Mouse (Mus musculus): ENCODE data around the gene Cacna2d2. TPM values are rescaled to one million over a fixed set of nuclear protein-coding genes. Genes with fewer than 3 reads are reported as not detected.

Cacna2d2 gene
- polyA plus RNA-seq, 1 experiment = not detected

- Histone ChIP-seq H3K27me3 (replicated peaks) (peaks cover 90% of the 10 kb centered on the region), H3K36me3 (replicated peaks; ENCODE audit: low read length) (no peaks in the 10 kb centered on the region), H3K4me3 (replicated peaks) (no peak overlapping the region), H3K9me3 (no peaks in the 10 kb centered on the region), H3K4me1 (peaks cover 8% of the 10 kb centered on the region; the same call in 1 of the 2 replicates)
- TF ChIP-seq GATA1 (IDR thresholded peaks at IDR 0.05; ENCODE audit: borderline replicate concordance, low read length) (no peak), FLI1 (IDR thresholded peaks at IDR 0.05; ENCODE audit: low read length) (no peak)
Observed at GRCm38 (mm10) chr9:107398968-107399367, 444 bp upstream of the Cacna2d2 start.

GRCm38 (mm10) chr9:107400060-107400511, 674 bp downstream of the Cacna2d2 start:
- H3K9me3 ChIP-seq = no peaks in the 10 kb centered on the region
- H3K27me3 ChIP-seq (replicated peaks) = peaks cover 90% of the 10 kb centered on the region
- H3K4me3 ChIP-seq (replicated peaks) = peak overlapping the region; percentile 18
- TF ChIP-seq GATA1 (IDR thresholded peaks at IDR 0.05; ENCODE audit: borderline replicate concordance, low read length) (no peak), FLI1 (IDR thresholded peaks at IDR 0.05; ENCODE audit: low read length) (no peak)
- H3K36me3 ChIP-seq (replicated peaks; ENCODE audit: low read length) = no peaks in the 10 kb centered on the region
- H3K4me1 ChIP-seq = peaks cover 8% of the 10 kb centered on the region; the same call in 1 of the 2 replicates

- H3K27me3 ChIP-seq (replicated peaks) = peaks cover 94% of the 10 kb centered on the region
- H3K36me3 ChIP-seq (replicated peaks; ENCODE audit: low read length) = no peaks in the 10 kb centered on the region
- H3K4me1 ChIP-seq = peaks cover 8% of the 10 kb centered on the region; the same call in 1 of the 2 replicates
- TF ChIP-seq FLI1 (IDR thresholded peaks at IDR 0.05; ENCODE audit: low read length) (no peak), GATA1 (IDR thresholded peaks at IDR 0.05; ENCODE audit: borderline replicate concordance, low read length) (no peak)
- H3K4me3 ChIP-seq (replicated peaks) = no peak overlapping the region
- H3K9me3 ChIP-seq = no peaks in the 10 kb centered on the region
Observed at GRCm38 (mm10) chr9:107400666-107401285, 1.4 kb downstream of the Cacna2d2 start.

- Histone ChIP-seq H3K36me3 (replicated peaks; ENCODE audit: low read length) (no peaks in the 10 kb centered on the region), H3K4me3 (replicated peaks) (no peak overlapping the region), H3K4me1 (peaks cover 8% of the 10 kb centered on the region; the same call in 1 of the 2 replicates), H3K9me3 (no peaks in the 10 kb centered on the region), H3K27me3 (replicated peaks) (peaks cover 90% of the 10 kb centered on the region)
- TF ChIP-seq GATA1 (IDR thresholded peaks at IDR 0.05; ENCODE audit: borderline replicate concordance, low read length) (no peak), FLI1 (IDR thresholded peaks at IDR 0.05; ENCODE audit: low read length) (no peak)
Observed at GRCm38 (mm10) chr9:107403116-107403515, 3.7 kb downstream of the Cacna2d2 start.

- no peak overlapping the region for H3K4me3 ChIP-seq (replicated peaks)
- H3K27me3 ChIP-seq (replicated peaks) = peaks cover 81% of the 10 kb centered on the region
- no peaks in the 10 kb centered on the region for H3K36me3 ChIP-seq (replicated peaks; ENCODE audit: low read length)
- no peaks in the 10 kb centered on the region for H3K4me1 ChIP-seq
- no peak for TF ChIP-seq FLI1 (IDR thresholded peaks at IDR 0.05; ENCODE audit: low read length)
- TF ChIP-seq GATA1 (IDR thresholded peaks at IDR 0.05; ENCODE audit: borderline replicate concordance, low read length) = no peak
- no peaks in the 10 kb centered on the region for H3K9me3 ChIP-seq
Observed at GRCm38 (mm10) chr9:107409449-107409848, 10.0 kb downstream of the Cacna2d2 start.

GRCm38 (mm10) chr9:107417106-107417505, 17.7 kb downstream of the Cacna2d2 start:
- H3K4me3 ChIP-seq (replicated peaks) = no peak overlapping the region
- no peaks in the 10 kb centered on the region for H3K36me3 ChIP-seq (replicated peaks; ENCODE audit: low read length)
- TF ChIP-seq GATA1 (IDR thresholded peaks at IDR 0.05; ENCODE audit: borderline replicate concordance, low read length) (no peak), FLI1 (IDR thresholded peaks at IDR 0.05; ENCODE audit: low read length) (no peak)
- H3K9me3 ChIP-seq = no peaks in the 10 kb centered on the region
- no peaks in the 10 kb centered on the region for H3K4me1 ChIP-seq
- peaks cover 77% of the 10 kb centered on the region for H3K27me3 ChIP-seq (replicated peaks)

- Histone ChIP-seq H3K36me3 (replicated peaks; ENCODE audit: low read length) (no peaks in the 10 kb centered on the region), H3K4me3 (replicated peaks) (no peak overlapping the region), H3K4me1 (no peaks in the 10 kb centered on the region), H3K9me3 (no peaks in the 10 kb centered on the region), H3K27me3 (replicated peaks) (peaks cover 76% of the 10 kb centered on the region)
- TF ChIP-seq GATA1 (IDR thresholded peaks at IDR 0.05; ENCODE audit: borderline replicate concordance, low read length) (no peak), FLI1 (IDR thresholded peaks at IDR 0.05; ENCODE audit: low read length) (no peak)
Observed at GRCm38 (mm10) chr9:107419491-107420244, 20.3 kb downstream of the Cacna2d2 start.

GRCm38 (mm10) chr9:107420898-107421297, 21.5 kb downstream of the Cacna2d2 start:
- Histone ChIP-seq H3K4me1 (no peaks in the 10 kb centered on the region), H3K9me3 (no peaks in the 10 kb centered on the region), H3K36me3 (replicated peaks; ENCODE audit: low read length) (no peaks in the 10 kb centered on the region), H3K27me3 (replicated peaks) (peaks cover 82% of the 10 kb centered on the region), H3K4me3 (replicated peaks) (no peak overlapping the region)
- TF ChIP-seq GATA1 (IDR thresholded peaks at IDR 0.05; ENCODE audit: borderline replicate concordance, low read length) = no peak
- TF ChIP-seq FLI1 (IDR thresholded peaks at IDR 0.05; ENCODE audit: low read length) = no peak

- no peak overlapping the region for H3K4me3 ChIP-seq (replicated peaks)
- TF ChIP-seq GATA1 (IDR thresholded peaks at IDR 0.05; ENCODE audit: borderline replicate concordance, low read length) = no peak
- no peak for TF ChIP-seq FLI1 (IDR thresholded peaks at IDR 0.05; ENCODE audit: low read length)
- H3K4me1 ChIP-seq = no peaks in the 10 kb centered on the region
- no peaks in the 10 kb centered on the region for H3K9me3 ChIP-seq
- H3K36me3 ChIP-seq (replicated peaks; ENCODE audit: low read length) = no peaks in the 10 kb centered on the region
- H3K27me3 ChIP-seq (replicated peaks) = peaks cover 84% of the 10 kb centered on the region
Observed at GRCm38 (mm10) chr9:107422878-107423277, 23.5 kb downstream of the Cacna2d2 start.

Data from megakaryocyte, embryonic 14.5 days (primary cell).